Mouse (Mus musculus): ENCODE results near the gene Cadps. TPM values are rescaled to one million over a fixed set of nuclear protein-coding genes. Genes with fewer than 3 reads are reported as not detected.

Cadps gene
- total RNA-seq, 2 experiments from 2014 or later = 15.5 to 19.8 TPM

- no peak for DNase-seq (ENCODE audit: low spot score in 2 of 2)
These were observed 71.1 kb downstream of the Cadps start for GRCm38 (mm10) chr14:12751821-12752220.

DNA sequence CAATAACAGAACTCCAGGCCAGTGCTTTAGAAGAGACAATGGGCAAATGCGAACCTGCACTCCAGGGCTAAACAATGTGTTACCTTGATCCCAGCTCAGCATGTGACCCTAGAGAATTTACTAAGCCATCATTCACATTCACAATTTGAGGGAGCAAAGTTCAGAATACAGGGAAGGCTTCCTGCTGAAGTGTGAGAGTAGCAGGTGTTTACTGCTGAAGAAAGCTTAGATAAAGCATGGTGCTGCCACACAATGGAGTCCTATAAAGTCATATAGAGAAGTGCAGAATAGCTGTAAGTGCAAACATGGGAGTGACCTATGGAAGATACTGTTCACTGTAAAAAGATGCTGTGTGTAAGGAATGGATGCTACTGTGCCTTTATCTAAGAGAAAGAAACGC, 91.9 kb downstream of the Cadps start:
- no peak for DNase-seq (ENCODE audit: low spot score in 2 of 2)

- no peak for DNase-seq (ENCODE audit: low spot score in 2 of 2)
These were observed 100.3 kb downstream of the Cadps start for GRCm38 (mm10) chr14:12722452-12723194.

GRCm38 (mm10) chr14:12718766-12719165, 104.1 kb downstream of the Cadps start:
- DNase-seq (ENCODE audit: low spot score in 2 of 2) = no peak

GRCm38 (mm10) chr14:12715906-12716659, 106.8 kb downstream of the Cadps start:
- DNase-seq (ENCODE audit: low spot score in 2 of 2) = no peak

GRCm38 (mm10) chr14:12707395-12707794, 115.5 kb downstream of the Cadps start:
- DNase-seq (ENCODE audit: low spot score in 2 of 2) = no peak

DNA sequence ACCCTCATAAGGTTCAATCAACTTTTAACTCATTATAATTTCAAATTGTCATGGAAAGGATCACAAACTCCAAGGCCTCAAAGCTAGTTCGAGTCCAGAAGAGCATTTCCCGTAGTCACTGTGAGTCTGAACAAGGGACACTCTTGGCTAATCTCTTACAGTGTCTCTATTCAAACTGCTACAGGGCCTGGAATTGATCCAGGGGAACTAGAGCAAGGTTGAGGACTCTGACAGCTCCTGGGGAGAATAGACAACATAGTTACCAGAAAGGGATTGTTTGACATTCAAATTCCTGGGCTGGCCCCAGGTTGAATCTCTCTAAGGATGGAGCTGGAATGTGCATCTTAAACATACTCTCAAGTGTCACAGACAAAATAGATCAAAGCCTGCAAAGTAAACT, 118.4 kb downstream of the Cadps start:
- no peak for DNase-seq (ENCODE audit: low spot score in 2 of 2)

DNA sequence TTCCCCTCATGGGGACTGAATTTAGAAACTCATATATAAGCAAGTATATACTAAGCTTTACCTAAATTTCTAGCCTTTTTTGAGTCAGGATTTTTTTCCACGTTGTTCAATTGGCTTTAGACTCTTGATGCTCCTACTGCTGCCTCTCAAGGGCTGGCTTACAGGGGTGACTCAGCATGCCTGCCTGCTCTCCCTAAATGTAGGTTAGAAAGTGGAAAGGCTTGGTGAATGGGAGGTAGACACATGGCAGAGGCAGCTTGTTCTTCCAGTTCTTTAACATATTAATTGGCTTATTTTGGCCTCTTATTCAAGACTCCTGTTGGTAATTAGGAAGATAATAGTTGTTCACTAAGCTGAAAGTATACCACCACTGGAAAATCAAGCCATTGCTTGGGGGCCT, 132.7 kb downstream of the Cadps start:
- DNase-seq (ENCODE audit: low spot score in 2 of 2) = no peak

DNA sequence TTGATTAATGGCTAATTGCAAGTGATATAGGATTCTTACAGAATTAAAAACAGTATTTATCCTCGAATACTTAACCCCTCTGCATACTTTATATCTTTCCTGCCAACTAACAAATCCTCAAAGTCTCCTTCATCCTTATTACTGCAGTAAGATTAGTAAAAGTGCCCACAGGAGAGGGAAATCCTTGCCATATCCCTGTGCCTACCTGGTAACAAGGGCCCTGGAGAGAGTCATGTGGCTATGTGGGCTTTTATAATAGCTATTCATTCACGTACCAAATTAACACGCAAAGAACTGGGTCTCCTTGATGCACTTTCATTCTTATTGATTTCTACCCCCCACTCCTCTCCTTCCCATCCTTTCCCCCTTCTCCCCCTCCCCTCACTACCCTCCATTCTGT, 137.9 kb downstream of the Cadps start:
- no peak for DNase-seq (ENCODE audit: low spot score in 2 of 2)

- no peak for DNase-seq (ENCODE audit: low spot score in 2 of 2)
These were observed 141.8 kb downstream of the Cadps start for GRCm38 (mm10) chr14:12680819-12681638.

- DNase-seq (ENCODE audit: low spot score in 2 of 2) = no peak
These were observed 161.4 kb downstream of the Cadps start for GRCm38 (mm10) chr14:12661430-12661829.

DNA sequence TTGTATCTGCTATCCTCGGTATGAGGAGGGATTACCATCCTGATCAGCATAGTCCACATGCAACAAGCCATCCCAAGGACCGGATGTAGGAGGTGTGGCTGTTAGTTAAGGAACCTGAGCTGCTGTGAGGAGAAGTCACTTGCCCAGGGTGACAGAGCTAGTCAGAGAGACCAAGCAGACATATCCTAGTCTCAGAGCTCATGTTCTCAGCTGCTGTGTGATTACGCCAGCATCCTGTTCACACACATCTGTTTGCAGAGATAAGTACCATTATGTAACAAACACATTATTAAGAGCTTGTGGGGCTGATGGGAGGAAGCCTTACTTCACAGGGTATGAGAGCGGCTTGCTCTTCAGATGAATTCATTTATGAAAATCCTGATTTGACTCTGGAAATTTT, 165.5 kb downstream of the Cadps start:
- DNase-seq (ENCODE audit: low spot score in 2 of 2) = no peak

- no peak for DNase-seq (ENCODE audit: low spot score in 2 of 2)
These were observed 179.9 kb downstream of the Cadps start for GRCm38 (mm10) chr14:12642868-12643512.

DNA sequence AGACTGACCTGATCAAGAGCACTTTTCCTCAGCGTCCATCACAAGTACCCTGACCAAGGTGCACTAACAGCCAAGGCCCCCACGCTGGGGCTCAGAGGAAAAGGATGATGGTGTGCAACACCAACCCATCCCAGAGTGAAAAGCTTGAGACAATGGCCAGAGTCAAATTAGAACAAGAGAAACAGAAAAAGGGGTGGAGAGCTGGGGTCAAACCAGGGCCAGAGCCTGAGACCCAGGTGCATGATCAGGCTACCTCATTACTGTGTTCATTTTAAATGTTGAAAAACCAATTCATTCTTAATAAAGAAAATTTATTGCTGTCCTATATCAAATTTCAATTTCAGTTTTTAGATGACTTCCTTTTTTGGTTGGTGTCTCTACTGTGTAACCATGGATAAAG, 184.1 kb downstream of the Cadps start:
- DNase-seq (ENCODE audit: low spot score in 2 of 2) = no peak

DNA sequence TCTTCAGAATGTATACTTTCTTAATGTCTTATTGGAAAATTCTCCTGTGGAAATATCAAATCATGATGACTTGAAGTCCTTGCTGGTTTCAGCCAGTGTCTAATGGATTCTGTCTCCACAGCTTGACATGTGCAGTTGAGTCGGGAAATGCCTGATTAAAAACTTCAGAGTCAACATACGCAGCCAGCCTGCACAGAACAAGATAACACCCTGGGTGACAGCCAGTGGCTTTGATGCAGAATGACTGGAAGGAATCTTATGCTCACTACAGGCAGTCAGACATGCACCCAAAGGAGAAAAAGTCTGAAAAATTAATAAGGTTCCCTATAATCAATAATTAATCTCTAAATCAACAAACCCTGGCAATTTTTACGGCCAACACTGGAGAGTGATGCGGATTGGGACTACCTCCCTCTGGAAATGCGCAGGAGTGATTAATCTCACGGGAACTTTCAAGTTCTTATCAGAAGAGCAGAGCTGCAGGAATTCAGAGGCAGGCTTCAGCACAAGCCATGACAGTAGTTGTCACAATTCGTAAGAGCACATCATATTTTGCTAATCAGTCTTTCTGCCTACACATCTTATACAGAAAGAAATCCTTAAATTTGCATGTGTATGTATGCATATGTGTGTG, 185.6 kb downstream of the Cadps start:
- DNase-seq (ENCODE audit: low spot score in 2 of 2) = no peak

GRCm38 (mm10) chr14:12624256-12625130, 198.4 kb downstream of the Cadps start:
- no peak for DNase-seq (ENCODE audit: low spot score in 2 of 2)

- no peak for DNase-seq (ENCODE audit: low spot score in 2 of 2)
These were observed 215.9 kb downstream of the Cadps start for GRCm38 (mm10) chr14:12607025-12607424.

GRCm38 (mm10) chr14:12606202-12606601, 216.7 kb downstream of the Cadps start:
- no peak for DNase-seq (ENCODE audit: low spot score in 2 of 2)

DNA sequence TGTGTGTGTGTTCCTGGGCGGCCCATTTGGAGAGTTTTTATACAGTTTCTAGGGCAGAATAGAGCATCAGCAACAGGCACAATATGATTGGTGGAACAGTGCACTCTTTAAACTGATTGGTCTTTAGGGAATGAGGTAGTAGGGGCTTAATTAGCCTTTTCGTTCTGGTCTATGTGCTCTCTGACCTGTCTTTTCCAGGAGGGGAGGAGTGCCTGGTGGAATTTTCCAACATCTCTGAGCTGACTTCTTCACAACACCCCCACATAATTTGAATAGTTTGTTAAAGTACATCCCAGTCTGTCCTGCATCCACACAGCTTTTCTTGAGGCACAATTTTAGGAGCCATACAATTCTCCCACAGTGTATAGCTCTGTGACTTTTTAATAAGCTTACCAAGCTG, 220.8 kb downstream of the Cadps start:
- DNase-seq (ENCODE audit: low spot score in 2 of 2) = no peak

DNA sequence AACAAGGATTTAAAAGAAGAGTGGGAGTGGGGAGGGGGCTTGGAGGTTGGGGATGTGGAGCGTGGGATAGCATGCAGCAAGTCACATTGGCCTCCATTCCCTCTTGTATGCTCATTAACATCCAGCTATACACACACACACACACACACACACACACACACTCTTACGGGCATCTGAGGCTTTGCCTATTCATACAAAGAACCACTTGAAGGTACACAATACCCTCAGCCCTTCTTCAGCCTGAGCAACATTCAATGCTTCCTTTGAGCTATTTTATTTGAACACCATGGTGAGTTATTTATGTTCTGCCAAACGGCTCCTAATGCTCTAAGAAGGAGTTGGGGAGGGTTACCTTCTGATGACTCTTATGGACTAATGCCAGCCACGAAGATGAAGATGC, 227.6 kb downstream of the Cadps start:
- DNase-seq (ENCODE audit: low spot score in 2 of 2) = no peak
